Mouse (Mus musculus) megakaryocyte, embryonic 14.5 days (primary cell): ENCODE results near the gene Cela3b.

ENCODE experiments used
- FLI1 ChIP-seq: IDR thresholded peaks from 2 replicates; pipeline ENCODE4 v1.6.1; 2012; ENCODE audit warnings: low read length, inconsistent platforms, mixed read lengths
- GATA1 ChIP-seq: IDR thresholded peaks from 3 replicates; pipeline ENCODE4 v1.6.1; 2012; ENCODE audit warnings: mixed read lengths, low read length, inconsistent platforms, borderline replicate concordance

DNA sequence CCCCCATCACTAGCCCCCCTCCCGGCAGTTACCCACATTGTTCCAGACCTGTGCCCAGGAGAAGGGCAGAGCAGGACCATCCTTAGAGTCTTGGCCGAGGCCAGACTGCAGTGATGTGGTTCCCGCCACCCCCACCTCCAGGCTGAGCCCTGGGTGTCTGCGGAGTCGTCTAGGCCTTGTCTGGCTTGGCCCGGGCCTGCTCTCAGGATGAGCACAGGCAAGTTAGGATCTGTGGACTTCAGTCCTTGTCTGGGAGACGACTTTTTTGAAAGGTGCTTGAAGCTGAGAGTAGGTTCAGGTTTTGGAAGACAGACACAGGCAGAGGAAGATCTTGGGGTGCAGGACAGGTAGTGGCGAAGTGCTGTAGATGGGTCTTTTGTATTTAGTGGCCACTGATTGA lies 41.0 kb upstream of the Cela3b start:
- TF ChIP-seq GATA1 (no peak), FLI1 (no peak)
